Mouse (Mus musculus): Measurements from ENCODE around the gene Igsf21. TPM values are rescaled to one million over a fixed set of nuclear protein-coding genes. Genes with fewer than 3 reads are reported as not detected.

The Igsf21 gene
- polyA plus RNA-seq, 2 experiments from 2014 or later = not detected

DNA sequence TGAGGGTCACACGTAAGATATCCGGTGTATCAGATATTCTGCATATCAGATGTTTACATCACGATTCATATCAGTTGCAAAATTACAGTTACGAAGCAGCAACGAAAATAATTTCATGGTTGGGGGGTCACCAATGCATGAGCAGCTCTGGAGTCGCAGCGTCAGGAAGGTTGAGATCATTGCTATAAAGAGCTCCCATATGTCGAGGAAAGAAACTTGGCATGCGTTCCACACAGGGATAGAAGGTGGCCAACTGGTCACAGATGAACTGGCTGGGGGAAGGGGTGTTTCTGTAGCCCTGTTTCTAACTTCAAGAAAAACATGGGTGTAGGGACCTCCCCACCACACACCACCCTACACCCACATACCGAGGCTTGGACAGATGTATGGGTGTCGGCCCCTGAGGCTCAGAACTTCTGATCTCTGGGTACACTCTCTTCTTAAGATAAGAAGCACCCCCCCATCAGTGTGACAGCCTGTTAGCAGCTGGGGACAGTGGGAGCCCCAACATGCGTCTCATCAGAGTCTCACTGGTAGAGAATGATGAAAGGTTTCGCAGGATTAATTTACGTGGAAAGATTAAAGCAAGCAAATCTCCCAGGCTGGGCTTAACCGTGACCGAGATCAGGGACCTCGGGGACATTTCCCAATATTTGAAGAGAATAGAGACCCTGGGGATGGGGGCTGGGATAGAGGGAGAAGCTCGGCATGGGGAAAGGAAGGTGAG, 54.1 kb downstream of the Igsf21 start:
- ATAC-seq = no peak

GRCm38 (mm10) chr4:140189601-140190000, 57.0 kb downstream of the Igsf21 start:
- ATAC-seq = no peak

DNA sequence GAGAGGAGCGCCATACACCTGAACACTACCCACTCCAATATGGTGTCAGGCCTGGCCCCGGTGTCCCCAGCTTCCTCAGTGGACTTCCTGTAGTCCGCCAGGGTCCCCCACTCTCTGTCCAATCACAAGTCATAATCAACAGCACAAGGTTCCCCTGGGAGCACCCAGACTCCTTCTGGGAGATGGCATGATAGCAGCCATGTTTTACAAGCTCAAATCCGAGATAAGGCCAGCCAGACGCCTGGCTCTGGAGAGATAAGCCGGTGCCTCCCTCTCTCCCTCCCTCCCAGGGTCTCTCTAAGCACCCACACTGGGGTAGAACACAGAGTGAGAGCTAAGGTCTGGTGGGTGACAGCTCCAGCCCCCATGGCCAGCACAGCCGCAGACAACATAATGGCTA, 58.0 kb downstream of the Igsf21 start:
- ATAC-seq = no peak

DNA sequence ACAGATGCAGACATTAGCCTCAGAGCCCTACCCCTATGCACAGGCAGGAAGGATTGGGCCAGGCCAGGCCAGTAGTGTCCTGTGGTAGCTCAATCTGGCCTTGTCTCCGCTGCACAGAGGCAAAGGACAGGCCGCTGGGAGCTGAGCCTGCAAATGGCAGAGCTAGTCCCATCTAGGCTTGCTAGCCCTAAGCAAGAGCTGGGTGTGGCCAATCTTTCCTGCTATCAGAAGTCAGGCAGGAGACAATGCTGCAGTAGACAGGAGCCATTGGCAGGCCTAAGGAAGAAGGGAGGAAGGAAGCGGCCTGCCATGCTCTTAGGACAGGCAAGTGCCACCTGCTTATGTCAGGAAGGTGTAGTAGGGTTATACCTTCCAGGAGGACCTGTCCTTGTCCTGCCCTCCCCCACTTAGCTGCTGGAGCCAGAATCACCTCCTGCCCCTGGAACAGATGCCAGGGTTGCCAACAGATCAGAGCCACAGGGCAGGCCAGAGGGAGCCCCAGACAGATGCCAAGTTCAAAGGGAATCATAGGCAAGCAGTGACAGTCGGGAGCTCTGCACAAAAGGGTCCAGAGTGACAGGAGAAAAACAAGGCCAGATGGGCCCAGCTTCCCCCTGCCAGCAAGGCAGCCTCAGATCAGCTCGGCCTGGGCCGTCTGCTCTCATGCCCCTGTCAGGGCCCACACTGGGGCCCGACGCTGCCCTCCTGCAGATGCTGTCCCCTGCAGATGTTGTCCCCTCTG, 59.0 kb downstream of the Igsf21 start:
- no peak for ATAC-seq

GRCm38 (mm10) chr4:140179576-140179975, 67.0 kb downstream of the Igsf21 start:
- no peak for ATAC-seq

DNA sequence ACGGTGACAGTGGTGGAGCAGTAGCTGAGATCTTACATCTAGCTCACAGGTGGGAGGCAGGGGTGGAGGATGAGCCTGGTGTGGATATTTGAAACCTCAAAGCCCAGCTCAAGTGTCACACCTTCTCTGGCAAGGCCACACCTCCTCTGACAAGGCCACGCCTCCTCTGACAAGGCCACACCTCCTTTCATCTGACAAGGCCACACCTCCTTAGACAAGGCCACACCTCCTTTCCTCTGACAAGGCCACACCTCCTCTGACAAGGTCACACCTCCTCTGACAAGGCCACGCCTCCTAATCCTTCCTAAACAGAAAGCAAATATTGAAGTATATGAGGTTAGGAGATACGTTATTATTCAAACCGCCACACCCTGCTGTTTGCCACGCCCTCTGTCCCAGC, 69.5 kb downstream of the Igsf21 start:
- no peak for ATAC-seq

GRCm38 (mm10) chr4:140173746-140174399, 72.7 kb downstream of the Igsf21 start:
- no peak for ATAC-seq

DNA sequence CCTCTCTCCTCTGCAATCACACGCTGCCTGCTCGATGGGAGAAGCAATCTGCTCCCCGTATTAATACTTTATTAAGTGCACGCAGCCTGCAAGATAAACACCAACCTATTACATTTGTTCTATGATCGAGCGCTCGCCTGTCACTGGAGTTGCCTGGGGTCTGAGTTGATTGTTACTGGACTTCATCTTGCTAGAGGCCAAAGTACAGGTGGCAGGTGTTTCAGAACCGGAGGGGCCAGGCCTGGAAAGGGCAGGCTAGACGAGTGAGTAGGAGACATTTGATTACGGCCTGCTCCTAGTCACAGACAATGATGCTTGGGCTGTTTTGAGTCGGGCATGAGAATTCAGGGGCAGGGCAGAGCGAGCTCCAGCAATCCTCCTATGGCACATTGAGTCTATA, 73.5 kb downstream of the Igsf21 start:
- ATAC-seq = no peak

GRCm38 (mm10) chr4:140171917-140172316, 74.7 kb downstream of the Igsf21 start:
- no peak for ATAC-seq

DNA sequence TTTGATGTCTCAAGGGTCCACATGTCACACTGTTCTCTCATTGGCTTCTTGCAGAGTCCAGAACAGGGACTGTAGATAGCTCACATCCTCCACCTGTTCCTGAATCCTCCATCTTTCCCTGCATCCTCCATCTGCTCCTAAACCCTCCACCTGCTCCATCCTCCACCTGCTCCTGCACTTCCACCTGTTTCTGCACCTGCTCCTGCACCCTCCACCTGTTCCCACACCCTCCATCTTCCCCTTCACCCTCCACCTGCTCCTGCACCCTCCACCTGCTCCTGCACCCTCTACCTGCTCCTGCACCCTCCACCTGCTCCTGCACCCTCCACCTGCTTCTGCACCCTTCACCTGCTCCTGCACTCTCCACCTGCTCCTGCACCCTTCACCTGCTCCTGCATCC, 75.4 kb downstream of the Igsf21 start:
- no peak for ATAC-seq

- ATAC-seq = no peak
These were observed 80.7 kb downstream of the Igsf21 start for GRCm38 (mm10) chr4:140165851-140166250.

DNA sequence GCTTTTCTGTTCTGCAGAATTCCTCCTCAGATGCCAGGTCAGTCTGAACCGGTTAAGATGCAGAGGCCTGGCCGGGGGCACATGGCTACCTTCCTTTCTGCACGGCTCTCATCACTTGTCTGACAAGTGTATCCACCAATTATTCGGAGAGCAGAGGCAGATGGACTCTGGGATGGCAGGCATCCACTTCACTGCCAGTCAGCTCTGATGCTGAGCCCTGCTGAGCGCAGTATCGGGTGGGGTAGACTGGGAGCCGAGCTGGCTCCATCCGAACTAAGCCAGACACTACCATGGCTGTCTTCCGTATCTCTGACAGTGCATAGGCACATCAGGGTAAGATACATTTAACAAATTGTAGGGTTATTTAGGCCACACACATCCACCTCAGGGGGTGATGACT, 81.9 kb downstream of the Igsf21 start:
- no peak for ATAC-seq

DNA sequence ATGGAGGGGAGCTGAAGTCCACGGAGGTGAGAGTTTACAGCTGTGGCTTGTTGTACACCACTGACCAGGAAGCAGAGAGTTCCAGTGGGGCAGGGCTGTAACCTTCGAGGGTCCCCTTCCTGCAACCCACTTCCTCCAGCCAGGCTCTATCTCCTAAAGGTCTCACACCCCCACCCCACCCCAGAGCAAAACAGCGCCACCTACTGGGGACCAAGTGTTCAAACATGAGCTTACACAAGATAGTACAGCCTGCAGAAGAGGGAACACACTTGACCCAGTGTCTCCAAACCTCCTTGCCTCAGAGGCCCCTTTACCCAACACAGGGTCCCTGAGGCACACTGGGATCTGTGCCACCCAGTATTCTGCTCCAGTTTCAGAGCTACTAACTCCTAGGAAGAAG, 87.0 kb downstream of the Igsf21 start:
- ATAC-seq = no peak

DNA sequence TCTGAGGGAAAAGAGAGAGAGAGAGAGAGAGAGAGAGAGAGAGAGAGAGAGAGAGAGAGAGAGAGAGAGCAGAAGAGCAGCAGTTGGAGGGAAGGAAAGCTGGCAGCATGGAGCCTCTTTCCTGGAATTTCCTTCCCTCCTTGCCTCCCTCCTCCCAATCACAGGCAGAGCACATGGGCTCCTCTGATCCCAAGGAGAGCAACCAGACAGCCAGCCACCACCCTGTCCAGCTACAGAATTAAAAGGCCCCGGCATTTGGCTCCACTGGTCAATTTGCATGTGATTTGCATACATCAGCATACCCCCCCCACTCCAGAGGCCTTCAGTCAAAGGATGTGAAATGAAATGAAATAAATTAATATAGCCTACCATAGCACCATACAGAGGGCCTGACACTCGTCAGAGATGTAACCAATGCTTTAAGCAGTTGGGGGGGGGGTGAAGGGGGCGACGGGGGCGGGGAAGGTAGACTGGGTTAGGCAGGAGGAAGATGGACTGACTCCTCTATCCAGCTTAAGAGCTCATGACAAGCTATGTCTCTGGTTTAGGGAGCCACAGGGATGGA, 91.6 kb downstream of the Igsf21 start:
- ATAC-seq = no peak

DNA sequence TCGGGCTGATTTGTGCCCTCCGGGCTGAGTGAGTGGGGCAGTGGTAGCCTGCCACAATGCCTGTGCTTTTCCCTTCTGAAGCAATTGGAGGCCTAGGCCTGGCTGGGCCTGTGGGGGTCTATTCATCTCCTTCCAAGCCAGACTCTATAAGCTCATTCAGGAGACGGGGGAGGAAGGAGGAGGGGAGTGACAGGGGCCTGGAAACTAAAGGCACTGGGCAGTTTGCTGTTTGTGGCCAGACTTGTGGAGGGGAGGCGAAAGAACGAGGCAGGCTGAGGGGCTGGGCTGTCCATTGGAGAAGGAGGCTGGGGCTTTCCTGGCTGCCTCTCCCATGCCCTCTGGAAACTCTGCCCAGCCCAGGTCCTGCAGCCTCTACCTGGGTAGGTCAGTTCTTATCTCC, 92.1 kb downstream of the Igsf21 start:
- ATAC-seq = no peak

- ATAC-seq = no peak
These were observed 92.9 kb downstream of the Igsf21 start for GRCm38 (mm10) chr4:140153711-140154114.

DNA sequence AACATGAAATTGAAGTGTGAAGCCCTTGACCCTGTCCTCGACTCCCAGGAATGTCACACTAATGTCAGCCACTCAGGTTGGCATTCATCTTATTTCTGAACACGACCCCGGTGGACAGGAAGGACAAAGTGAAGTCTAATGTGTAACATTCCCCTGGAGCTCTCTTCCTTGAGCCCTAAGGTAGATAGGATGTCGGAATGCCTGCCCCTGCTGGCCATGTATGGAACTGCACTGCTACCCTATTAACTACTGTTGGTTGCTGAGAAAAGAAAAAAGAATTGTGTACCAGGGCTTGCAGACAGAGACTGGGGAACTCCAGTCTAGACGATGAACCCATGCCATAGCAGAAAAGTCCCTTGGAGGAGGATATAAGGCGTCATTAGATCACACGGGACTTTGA, 93.5 kb downstream of the Igsf21 start:
- no peak for ATAC-seq

DNA sequence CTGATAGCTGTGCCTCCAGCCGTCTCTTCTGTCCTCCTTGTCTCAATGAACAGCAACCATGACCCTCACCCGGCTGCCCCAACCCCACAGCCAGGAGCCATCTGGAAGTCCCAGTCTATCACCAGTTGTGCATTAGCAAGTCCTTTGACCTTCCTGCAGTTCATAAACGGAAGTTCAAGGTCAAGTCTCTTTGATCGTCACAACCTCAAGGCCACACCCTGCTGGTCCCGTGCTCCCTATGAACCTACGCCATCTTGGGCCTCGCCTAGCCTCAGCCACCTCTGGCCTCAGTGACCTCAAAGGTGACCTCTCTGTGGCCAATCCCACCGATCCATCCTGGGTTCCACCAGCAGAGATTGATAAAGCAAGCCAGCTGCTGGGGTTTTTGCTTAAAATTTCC, 96.9 kb downstream of the Igsf21 start:
- ATAC-seq = no peak

GRCm38 (mm10) chr4:140147857-140148695, 98.5 kb downstream of the Igsf21 start:
- no peak for ATAC-seq

DNA sequence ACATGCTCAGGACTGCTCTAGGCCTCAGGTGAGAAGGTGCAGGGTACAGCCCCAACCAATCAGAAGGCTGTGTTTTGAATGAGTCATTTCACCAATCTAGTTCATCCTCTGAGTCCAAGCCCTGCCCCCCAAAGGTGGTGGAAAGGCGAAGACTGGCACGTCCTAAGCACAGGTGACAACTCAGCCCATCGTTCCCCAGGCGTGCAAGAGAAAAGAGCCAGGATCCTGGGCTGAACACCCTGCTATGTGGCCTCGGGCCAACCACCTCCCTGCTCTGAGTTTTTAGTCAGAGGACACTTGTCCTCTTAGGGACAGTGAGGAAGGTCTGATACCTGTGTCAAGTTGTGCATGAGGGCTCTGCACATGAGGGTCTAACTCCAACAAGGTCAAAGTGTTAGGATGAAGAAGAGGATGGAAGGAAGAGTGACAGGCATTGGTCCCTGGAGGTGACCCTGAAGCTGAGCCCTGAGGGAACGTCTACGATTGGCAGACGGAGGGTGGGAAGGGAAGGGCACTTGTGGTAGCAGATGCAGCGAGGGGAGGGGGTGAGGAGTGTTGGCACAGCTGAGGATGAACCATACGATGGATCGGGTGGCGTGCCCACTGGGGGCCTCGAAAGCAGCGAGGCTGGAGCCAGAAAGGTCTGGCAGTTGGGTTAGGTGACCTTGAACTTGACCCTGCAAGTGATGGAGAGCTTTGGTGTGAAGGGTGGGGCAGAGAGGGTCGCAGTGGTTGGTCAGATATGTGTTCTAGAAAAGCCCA, 99.3 kb downstream of the Igsf21 start:
- no peak for ATAC-seq

- no peak for ATAC-seq
These were observed 102.6 kb downstream of the Igsf21 start for GRCm38 (mm10) chr4:140143884-140144525.
